Mouse (Mus musculus) layer of hippocampus, adult 2 months (tissue): ENCODE measurements at regions not wholly inside any gene's neighbourhood (a gene's known extent, or its start where the extent isn't known, plus 50 kb on each side); places are given as distances from the start of the nearest gene placed in this dataset.
A peak's percentile ranks its signal among the peaks of the same experiment; 100 is the strongest.

Experiments used
- DNase-seq, 2 experiments: peaks; one replicate each; pipeline ENCODE4 v3.0.0; 2022; ENCODE audit warnings: low spot score in 2 of 2
- H3K27ac ChIP-seq: fragments of 200-600 bp; 2 replicates; pipeline ENCODE4 v1.8.1; 2022
- H3K4me3 ChIP-seq: fragments of 200-600 bp; 2 replicates; pipeline ENCODE4 v1.8.1; 2022; ENCODE audit warnings: mild to moderate bottlenecking
- CTCF ChIP-seq: fragments of 200-600 bp; conservative IDR thresholded peaks from 2 replicates; pipeline ENCODE4 v1.8.1; 2022; ENCODE audit warnings: antibody characterized with exemption, mild to moderate bottlenecking, moderate library complexity

GRCm38 (mm10) chr8:97866148-97866547 lies 1550.1 kb downstream of the Cdh8 start:
- no peak for DNase-seq
- H3K27ac ChIP-seq = no peak overlapping the region
- TF ChIP-seq CTCF = no peak
- H3K4me3 ChIP-seq = no peak overlapping the region

DNA sequence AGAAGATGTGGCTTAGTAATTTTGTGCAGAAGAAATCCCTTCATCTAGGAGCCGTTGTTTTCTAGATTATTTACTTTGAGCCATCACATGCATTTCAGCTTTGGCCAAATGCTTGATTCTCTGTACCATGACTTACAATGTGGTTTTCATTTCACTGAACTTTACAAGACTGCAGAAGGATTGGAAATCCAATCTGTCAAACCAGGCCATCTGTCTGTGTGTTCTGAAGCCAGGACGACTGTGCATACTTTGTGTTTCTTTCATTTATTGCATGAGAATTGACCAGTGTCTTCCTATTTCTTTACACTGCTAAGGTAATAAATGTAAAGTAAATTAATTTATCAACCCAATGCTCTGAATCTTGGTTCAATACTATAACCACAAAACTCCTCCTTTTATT lies 1554.8 kb downstream of the Cdh8 start:
- H3K4me3 ChIP-seq = no peak overlapping the region
- DNase-seq = peak in 1 of 2 experiments; percentile 10
- H3K27ac ChIP-seq = no peak overlapping the region
- TF ChIP-seq CTCF = no peak

DNA sequence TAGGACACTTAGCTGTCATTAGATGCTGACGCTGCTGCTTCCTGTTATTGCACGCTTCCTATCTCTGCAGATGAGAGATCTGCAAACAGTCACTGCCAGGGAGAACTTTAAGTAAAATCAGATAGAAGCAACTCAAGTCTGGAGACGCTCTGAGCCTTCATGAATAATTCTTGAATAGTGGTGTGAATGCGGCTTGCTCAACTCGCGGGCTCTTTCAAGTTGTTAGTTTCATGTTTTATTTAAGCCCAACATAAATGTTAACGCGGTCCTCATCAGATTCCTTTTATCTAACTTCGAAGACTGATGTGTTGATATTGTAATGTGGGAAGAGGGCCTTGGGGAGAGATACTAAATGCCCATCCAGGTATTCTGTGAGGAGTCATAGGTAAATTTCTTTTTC lies 1556.1 kb downstream of the Cdh8 start:
- no peak for TF ChIP-seq CTCF
- DNase-seq = no peak
- Histone ChIP-seq H3K27ac (no peak overlapping the region), H3K4me3 (no peak overlapping the region)

DNA sequence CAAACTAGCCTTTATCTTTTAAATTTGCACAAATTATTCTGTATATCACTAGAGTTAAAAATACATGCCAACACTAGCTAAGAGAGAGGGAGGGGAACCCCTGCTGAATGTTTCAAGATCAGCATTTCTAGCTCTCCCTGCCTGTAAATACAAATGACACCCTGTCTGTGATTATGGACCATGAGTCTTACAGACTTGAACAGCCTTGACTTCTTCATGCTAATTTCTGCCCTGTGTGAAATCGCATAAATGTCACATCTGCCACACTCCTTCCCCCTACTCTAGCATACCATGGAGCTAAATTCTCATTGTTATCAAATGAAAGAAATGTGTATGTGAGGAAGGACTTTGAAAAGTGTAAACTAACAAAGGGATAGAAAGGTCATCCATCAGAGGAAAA lies 1559.0 kb downstream of the Cdh8 start:
- DNase-seq = no peak
- Histone ChIP-seq H3K4me3 (no peak overlapping the region), H3K27ac (no peak overlapping the region)
- TF ChIP-seq CTCF = no peak
